Mouse (Mus musculus) left cerebral cortex, postnatal 4 days (tissue): ENCODE measurements around the gene Ccni. TPM values are rescaled to one million over a fixed set of nuclear protein-coding genes. Genes with fewer than 3 reads are reported as not detected.

Experiments
- DNase-seq: peaks from one replicate; pipeline ENCODE4 v3.0.0-alpha.2; 2022
- intact Hi-C: fragments of 180-260 bp; cut with DNase I; formaldehyde crosslinking; loops from one replicate; pipeline ENCODE4 v1.15.1; 2025
- total RNA-seq, 2 experiments: library from RNA; stranded (reverse); gene quantifications; 2 replicates each; pipeline ENCODE4 v1.2.3; 2021

The Ccni gene
- total RNA-seq, 2 experiments from 2014 or later: 267 to 277 TPM

DNA sequence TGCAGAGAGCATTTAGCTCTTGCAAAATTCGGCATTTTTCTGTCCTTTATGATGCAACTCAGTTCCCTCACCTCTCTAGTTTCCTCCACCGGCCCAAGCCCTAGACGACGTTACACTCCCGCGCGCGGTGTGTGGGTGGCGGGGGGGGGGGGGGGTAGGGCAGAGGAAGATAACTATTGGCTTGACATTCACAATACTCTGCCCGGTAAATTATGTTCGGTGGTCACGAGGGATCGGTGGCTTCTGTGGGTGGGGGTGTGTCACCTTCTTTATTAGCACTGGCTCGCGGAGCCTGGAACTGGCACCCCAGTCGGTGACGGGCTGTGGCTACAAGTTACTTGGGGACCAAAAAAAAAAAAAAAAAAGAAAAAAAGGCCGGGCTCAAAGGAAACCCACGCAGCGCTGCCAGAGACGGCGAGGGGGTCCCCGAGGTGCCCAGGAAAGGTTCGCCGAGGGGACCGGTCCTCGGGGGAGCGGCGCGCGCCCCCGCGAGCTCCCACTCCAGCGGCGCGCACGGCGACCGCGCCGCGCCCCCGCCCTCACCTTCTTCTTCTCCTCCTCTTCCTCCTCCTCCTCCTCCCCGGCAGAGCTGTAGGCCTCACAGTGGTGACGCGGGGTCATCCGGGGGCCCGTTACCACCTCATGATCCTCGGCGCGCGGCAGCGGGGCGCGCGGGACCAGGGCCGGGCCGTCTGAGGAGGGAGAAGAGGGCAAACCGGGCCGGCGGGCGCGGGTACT lies 755 bp downstream of the Ccni start:
- intact Hi-C loops: loop anchor here (2.0 kb wide), 1 partner anchor 61 kb away; the partner anchor contains the start of gene Ccng2

DNA sequence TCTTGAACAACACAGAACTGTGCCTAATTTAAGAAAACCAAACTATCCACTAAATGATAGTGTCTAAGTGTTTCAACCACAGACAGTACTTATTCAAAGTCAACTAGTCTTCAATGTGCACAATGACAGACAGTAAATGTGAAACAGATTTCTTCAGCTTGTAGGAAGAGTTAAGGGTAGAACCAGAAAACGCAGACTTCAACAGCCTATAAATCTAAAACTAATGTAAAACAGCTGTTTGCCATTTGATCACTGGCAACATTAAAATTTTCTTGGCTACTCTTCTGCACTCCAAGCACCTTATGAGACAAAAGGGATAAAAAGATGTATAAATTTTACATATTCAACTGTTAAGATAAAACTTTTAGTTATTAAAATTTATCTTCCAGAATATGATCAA lies 5.1 kb downstream of the Ccni start:
- intact Hi-C loops: no loop called here

More for the DNA sequence above, 755 bp downstream of the Ccni start:
- DNase-seq: peak; percentile 47

DNA sequence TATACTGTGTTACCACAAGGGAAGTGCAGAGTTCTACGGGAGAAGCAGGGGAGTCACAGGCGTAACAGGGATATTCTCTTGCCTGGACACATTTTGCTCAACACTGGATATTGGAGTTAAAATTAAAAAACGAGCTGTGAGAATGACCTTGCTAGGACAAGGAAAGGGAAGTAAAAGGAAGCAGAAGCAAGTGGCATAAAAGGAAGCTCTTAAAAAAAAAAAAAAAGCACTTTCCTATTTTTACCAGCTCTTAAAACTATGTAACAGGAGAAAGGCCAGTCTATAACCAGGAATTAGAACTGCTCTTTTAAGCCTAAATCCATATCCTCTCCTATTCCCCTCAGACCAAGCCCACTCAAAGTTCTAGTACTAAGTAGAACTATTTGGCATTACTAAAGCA lies 8.1 kb downstream of the Ccni start:
- intact Hi-C loops: no loop called here
- DNase-seq: no peak

More for the DNA sequence above, 5.1 kb downstream of the Ccni start:
- DNase-seq: no peak

DNA sequence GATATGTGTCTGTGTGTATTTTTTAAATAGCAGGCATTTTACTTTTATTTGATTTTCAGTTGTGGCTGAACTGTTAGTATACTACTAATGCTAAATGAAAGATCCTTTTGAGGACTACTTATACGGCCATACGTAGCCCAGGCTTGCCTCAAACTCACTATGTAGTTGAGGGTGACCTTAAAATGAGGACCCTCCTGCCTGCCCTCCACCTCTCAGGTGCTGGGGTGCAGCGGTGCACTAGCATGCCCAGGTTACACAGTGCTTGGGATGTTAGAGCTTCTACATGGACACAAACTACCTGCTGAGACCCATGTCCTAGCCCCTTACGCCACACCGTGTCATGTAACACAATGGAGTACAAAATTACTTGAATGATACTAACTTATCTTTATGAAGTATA lies 15.9 kb downstream of the Ccni start:
- intact Hi-C loops: no loop called here

GRCm38 (mm10) chr5:93189607-93190006 lies 16.7 kb downstream of the Ccni start:
- DNase-seq: no peak
- intact Hi-C loops: loop anchor here (10.0 kb wide), 1 partner anchor 135 kb away; no protein-coding TSS in a partner anchor

More for the DNA sequence above, 15.9 kb downstream of the Ccni start:
- DNase-seq: no peak

DNA sequence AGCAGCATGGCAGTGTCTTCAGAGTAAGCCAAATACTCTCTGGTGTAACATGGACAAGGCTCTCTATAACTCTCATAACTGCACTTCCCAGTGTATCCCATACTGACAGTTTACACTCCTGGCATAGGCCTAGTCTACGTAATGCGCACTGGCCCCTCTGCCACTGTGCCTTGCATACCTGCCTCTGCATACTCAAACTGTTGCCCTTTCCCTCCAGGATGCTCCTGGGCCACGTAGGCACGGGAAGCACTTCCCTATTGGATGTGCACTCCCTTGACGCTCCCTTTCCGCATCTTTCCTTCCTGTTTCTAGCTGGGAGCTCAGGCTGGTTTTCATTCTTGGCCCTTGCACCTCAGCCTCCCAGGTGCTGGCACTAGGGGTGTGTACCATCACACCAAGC lies 21.7 kb downstream of the Ccni start:
- DNase-seq: no peak
- intact Hi-C loops: loop anchor here (10.0 kb wide), 1 partner anchor 140 kb away; no protein-coding TSS in a partner anchor

- no peak for DNase-seq
- intact Hi-C loops: loop anchor here (10.0 kb wide), 1 partner anchor 141 kb away; no protein-coding TSS in a partner anchor
Observed at GRCm38 (mm10) chr5:93183311-93183710, 23.0 kb downstream of the Ccni start.

GRCm38 (mm10) chr5:93180252-93180651 lies 26.0 kb downstream of the Ccni start:
- no peak for DNase-seq
- intact Hi-C loops: loop anchor here (10.0 kb wide), 1 partner anchor 145 kb away; no protein-coding TSS in a partner anchor

DNA sequence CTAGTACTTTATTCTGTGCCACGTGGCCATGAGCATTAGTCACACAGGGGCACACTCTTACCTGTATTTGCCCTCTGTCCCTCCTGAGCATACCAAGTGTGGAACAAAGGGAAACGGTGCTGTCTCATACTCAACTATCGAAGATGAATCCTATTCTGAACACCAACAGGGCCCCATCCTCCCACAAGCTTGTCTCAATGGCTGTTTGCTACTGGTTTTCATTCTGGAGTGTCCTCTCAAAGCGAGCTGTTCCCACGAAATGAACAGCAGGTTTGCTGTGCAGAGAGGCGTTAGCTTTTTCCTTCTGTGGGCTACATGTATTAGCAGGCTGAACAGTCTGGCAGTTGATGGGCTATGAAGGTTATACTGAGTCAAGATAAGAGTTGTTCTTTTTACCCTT lies 27.7 kb downstream of the Ccni start:
- intact Hi-C loops: no loop called here
- DNase-seq: no peak

GRCm38 (mm10) chr5:93174675-93175074 lies 31.6 kb downstream of the Ccni start:
- DNase-seq: no peak
- intact Hi-C loops: no loop called here

DNA sequence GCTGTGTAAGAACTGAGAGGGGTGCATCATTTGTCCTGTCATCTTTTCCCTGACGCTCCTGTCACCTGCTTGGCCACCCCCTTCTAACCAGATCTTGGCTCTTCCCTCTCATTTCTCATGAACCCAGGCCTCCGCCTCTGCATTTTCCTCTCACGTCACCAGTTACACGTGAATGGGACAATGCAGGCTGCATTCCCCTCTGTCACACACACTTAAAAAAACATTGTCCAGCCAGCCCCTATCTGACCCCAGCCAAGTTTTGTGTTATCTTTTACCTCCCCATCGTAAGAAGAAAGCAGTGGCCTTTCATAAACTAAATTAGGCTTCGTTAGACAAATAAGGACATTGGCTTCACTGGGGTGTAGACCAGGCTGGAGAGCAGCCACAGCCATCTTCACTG lies 33.8 kb downstream of the Ccni start:
- intact Hi-C loops: no loop called here
- DNase-seq: no peak

- DNase-seq: no peak
- intact Hi-C loops: no loop called here
Observed at GRCm38 (mm10) chr5:93171420-93171819, 34.9 kb downstream of the Ccni start.

DNA sequence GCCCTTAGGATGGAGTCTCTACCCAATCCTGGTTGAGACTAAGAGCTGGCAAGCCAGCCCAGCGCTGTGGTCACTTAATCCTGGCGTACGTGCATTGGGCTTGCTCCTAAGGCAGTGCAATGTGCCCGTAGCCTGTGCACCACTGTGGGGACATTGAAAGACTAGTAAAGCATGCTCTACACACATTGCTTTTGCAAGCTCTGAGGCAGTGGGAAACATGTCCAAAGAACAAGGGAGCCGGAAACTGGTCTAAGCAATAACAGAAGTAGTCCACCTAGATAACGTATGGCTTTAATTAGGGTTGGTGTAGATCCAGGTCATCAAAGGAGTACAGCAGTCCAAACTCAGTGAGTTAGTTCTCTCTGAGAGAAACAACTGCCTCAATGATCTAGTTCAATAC lies 37.6 kb downstream of the Ccni start:
- DNase-seq: no peak
- intact Hi-C loops: loop anchor here (10.0 kb wide), 2 partner anchors 194 to 494 kb away; partner anchors contain the start of gene Ccdc158

DNA sequence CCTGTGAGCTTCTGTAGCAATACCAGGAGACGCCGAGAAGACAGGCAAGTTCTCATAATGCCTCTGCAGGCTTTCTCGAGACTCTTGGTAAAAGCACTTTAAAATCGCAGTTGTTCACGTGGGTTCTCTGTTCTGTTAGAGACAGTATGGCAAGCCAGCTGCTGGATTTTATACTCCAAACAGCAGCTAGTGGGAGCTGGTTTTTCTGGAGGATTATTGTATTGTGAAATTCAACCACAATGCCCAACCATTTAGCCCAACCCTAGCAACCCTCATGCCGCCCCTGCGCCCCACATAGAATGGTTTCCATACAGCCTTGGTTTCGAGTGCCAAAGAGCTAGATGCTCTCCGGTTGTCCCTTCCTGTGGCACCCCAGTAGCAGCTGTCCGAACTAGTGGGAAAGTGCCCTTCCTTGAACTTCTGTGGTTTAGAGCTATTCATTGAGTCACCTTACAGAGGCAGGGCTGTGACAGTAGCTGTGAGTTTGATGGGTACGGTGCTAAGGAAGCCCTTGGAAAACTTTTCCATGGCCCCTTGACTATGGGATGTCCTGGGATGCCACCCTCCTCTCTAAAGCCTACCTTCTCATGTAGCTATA lies 38.3 kb downstream of the Ccni start:
- intact Hi-C loops: loop anchor here (10.0 kb wide), 2 partner anchors 193 to 493 kb away; partner anchors contain the start of gene Ccdc158
- no peak for DNase-seq

DNA sequence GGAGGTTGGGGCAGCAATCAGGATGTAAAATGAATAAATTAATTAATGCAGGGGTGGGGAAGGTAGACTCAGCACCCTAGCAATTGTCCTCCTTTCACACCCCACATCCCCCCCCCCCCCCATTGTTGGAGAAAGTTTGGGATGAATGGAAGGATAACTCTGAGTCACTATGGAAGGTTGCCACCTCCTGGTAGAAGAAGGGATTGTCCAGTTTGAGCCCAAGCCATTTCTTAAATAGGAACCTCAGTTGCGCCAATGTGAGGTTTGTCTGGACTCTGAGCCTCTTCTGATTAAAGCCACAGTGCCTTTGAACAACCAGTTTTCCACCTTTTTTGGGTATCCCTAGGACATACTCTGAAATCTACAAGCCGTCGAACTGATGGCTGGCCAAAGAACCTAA lies 42.8 kb downstream of the Ccni start:
- intact Hi-C loops: loop anchor here (5.0 to 10.0 kb wide), 3 partner anchors 189 to 489 kb away; partner anchors contain the start of gene Ccdc158
- peak; percentile 41 for DNase-seq

DNA sequence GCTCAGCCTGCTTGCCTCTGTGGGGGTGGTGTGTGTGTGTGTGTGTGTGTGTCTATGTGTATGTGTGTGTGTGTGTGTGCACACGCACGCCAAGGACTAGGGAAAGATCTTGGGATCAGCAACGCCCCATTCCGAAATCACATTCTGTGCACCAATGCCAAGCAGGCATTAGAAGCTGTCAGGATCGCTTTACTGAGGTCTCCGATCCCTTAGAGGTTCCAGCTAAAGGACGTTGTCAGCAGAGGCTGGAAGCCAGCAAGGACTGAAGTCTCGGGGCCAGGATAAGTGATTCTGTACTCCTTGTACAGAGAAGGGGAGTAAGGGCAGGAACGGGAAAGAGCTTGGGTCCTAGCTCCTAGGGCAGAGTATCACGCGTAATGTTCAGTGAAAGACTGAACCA lies 51.9 kb downstream of the Ccni start:
- intact Hi-C loops: no loop called here
- no peak for DNase-seq

DNA sequence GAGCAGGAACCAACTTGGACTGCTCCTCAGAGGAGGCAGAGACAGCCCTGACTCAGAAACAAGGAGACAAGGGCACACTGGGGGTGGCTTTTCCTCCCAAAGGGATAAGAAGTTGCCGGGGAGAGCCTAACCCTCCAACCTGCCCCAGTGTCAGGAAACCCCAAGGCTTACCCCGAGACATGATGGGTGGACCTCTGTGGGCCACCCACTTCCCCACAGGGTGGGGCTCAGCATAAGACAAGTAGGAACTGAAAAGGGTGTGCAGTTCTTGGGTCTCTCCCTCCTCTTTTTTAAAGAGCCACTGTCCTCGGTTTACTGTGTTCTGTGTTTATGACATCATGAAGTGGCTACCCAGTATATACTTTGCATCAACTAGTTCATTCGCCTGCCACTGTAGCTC lies 53.8 kb downstream of the Ccni start:
- DNase-seq: no peak
- intact Hi-C loops: no loop called here

DNA sequence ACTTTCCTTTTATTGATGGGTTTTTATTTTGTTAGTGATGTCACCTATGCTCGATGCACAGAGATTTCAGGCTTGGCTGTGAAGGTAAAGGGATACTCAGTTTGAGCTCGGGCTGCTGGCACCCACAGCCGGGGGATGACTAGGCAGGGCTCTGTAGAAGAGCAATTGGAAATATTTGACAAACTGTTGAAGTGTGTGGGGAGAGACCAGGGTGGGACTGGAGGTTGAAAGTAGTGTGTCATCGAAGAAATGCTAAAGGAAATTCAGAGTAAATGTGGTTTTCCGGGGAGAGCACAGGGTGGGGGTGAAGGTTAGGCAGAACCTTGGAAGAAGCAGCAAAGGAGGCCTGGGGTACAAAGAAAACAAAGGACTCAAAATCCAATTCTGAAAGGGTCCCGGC lies 54.3 kb downstream of the Ccni start:
- no peak for DNase-seq
- intact Hi-C loops: no loop called here

- intact Hi-C loops: no loop called here
- no peak for DNase-seq
Observed at GRCm38 (mm10) chr5:93149969-93150777, 56.1 kb downstream of the Ccni start.

- intact Hi-C loops: no loop called here
- DNase-seq: no peak
Observed at GRCm38 (mm10) chr5:93145504-93145903, 60.8 kb downstream of the Ccni start.

DNA sequence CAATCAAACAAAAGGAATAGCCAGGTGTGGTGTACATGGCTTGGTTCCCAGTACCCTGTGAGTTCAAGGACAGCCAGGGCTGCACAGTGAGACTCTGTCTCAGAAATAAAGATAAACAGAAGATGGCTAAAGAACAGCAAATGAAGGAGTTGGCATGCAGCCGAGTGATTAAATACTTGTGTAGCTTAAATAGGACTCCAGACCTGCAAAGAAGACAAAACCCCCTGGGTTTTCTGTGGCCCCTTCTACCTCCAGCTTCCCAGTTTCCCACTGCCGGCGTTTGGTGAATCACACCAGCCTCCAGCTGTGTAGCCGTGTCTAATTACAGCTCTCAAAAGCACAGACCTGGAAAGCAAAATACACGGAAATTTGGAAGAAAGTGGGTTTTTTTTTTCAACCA lies 61.4 kb downstream of the Ccni start:
- no peak for DNase-seq
- intact Hi-C loops: loop anchor here (5.0 kb wide), 1 partner anchor 48 kb away; no protein-coding TSS in a partner anchor
